Mouse (Mus musculus): ENCODE measurements around the gene Tsg101.

DNA sequence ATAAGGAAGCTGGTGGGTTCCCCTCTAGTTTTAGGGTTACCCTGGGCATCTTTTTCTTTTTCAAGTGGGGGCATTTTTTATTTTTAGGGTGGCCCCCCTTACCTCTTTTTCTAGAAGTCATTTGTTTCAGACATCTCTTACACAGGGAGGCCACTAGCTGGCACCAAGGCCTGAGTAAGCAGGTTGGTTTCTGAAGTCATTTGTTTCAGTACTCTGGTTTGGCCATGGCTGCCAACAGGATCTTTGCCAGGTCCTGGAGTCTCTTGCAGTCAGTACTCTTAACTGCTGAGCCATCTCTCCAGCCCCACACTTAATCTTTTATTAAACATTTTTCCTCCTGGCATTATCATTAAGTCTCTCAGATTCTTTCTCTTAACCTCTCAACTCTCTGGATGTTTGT, 42.4 kb upstream of the Tsg101 start:
- TF ChIP-seq POLR2A (IDR thresholded peaks at IDR 0.05; ENCODE audit: low read depth, low read length) (no peak), CTCF (IDR thresholded peaks at IDR 0.05; ENCODE audit: extremely low read depth, insufficient read length, insufficient replicate concordance, low read depth, low read length) (no peak)

Measured in small intestine, adult 2 months (tissue).